Mouse (Mus musculus): ENCODE results near the gene Pttg1.

Pttg1 gene

GRCm38 (mm10) chr11:43425824-43426413, at the start of gene Pttg1:
Pttg1 (minus strand) TSS chr11:43426251.
- peak; percentile 72 for DNase-seq

DNA sequence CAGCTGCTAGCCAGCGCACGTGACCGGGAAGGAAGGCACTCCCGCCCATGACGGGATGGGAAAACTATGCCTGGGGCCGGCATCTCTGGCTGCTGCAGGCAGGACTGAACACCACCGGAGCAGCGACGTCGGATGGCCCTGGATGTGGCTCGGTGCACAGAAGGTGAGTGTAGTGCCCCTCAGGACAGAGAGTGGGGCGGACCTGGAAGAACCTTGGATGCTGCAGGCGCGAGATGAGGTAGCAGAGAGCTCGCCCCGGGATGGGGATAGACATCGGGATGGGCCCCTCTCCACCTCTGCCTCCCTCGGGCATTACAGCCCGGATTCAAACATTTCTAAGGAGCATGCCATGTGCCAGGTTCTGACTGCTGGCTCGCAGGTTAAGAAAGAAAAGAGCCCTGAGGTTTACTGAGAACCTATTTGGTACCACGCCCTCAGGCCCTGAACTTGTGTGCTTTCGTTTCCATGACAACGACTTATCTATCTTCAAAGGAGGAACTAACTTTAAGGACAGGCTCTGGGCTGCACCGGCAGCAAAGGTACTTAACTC, 48.2 kb upstream of the Pttg1 start, which contains the start of gene C1qtnf2:
Gene C1qtnf2, plus strand, starts transcription at position 52 of the 550 bp plus-strand sequence.
- no peak for DNase-seq

DNA sequence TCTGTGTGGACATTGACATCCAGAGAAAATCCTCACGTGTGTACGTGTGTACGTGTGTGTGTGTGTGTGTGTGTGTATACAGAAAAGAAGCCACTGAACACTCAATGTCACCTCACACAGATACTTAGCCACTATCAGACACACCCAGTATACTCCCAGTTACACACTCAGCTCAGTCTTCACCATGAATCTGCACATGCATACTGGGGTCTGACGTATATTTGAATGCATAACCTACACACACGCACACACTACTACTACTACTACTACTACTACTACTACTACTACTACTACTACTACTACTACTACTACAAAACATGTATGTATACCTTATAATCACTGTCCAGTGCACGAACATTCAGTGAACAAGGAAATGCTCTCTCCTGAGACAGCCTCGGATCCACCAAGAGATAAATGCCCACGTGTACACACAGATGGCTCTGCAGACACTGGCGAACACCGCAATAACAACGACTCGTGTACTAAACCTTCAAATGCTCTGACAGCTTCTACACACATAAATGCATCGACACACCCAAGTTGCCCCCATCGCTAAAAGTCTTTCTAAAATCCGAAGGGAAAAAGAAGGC, 47.7 kb upstream of the Pttg1 start:
- no peak for DNase-seq

GRCm38 (mm10) chr11:43473115-43473514, 47.1 kb upstream of the Pttg1 start:
- DNase-seq, result no peak

DNA sequence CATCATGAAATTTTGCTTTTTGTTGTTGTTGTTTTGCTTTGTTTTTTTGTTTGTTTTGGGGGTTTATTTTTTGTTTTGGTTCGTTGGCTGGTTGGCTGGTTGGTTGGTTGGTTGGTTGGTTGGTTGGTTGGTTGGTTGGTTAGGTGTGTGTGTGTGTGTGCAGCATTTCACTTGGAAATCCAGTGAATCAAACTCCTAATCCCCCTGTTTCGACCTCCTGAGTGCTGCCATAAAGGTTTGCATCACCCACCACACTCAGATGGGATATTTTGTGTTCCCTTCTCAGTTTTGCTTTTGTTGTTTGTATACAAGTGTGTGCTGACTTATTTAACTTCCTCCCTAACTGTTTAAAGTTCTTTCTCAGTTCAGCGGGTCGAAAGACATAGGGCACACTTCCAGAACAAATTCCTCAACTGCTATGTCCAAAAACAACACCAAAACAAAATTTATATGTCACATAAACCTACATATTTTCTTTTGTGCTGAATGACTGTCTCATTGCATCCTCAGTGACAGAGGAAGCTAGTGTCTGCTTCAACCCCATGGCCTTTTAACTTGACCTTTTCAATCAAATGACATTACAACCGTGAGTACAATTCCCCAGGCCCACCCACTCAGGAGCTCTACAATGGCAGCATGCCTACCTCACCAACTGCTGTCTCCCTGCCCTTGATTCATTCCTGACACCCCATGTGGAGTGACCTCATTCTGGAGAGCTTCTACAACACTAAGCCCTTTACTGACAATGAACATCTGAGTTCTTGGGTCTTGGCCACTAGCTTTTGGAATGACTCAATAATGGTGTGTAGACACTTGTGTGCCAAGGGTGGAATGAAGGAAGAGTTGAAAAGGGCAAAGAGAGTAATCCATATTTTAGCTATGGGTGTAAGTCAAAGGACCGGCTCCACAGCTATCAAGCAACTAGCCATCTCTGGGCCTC, 45.1 kb upstream of the Pttg1 start:
- no peak for DNase-seq

DNA sequence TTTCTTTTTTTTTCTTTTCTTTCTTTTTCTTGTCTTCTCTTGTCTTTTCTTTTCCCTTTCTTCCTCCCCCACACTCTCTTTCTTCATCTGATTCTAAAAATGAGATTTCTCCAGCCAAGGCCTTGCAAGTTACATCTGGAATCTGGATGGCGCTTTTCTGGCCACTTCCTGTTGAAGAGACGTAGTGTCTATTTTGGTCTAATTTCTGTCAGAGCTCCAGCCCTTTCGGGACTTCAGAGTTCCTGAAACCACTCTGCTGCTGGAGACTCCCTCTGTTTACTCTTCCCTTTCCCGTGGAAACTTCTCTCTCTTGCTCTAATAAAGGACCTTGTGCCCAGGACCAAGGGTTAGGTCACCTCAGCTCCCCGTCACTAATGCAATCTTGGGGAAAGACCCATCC, 44.1 kb upstream of the Pttg1 start:
- no peak for DNase-seq

DNA sequence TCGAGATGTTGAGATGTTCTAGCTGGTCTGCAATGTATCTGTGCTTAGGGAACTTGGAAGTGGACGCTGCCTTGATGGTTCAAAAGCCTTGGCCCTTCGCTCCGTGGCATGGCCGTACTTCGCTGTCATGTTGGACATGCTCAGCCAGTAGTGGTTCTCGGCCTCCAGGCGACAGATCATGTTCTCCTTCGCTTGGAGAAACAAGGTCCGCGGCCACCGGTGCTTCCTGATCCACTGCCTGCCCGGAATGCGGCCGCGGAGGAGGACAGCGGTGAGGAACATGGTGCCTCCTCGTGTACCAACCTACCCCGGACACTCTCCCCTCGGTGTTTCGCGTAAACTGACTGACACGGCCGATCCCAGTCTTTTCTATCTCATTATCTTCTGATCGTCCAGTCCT, 37.2 kb upstream of the Pttg1 start:
- DNase-seq, result no peak

DNA sequence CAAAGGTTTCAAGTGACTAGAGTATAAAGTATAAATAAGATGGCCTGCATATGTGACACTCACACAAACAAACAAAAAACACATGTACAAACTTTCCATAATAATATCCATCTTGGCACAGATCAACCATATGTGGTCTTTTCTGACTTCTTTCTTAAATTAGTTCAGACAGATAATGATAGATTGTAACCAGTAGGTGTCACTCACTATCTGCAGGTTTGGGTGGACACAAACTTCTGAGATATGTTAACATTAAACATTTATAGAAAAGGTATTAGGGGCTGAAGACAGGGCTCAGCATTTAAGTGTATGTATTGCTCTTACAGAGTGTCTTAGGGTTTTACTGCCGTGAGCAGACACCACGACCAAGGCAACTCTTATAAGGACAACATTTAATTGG, 26.2 kb upstream of the Pttg1 start:
- no peak for DNase-seq

DNA sequence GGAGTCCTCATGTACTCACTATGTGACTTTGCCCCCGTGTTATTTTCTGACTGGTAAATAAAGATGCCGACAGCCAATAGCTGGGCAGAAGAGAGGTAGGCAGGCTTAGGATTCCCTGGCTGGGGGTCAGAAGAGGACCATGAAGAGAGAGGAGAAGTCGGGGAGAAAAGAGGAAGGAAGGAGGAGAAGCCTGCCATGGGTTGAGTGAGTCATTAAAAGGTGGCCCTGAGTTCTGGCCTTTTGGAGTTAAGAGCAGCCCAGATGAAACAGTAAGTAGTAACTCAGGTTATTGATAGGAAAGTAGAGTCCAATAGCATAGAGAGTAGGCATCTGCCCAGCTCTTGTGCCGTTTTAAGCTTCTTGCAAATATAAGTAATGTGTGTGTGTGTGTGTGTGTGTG, 25.3 kb upstream of the Pttg1 start:
- DNase-seq, result no peak

GRCm38 (mm10) chr11:43449916-43450315, 23.9 kb upstream of the Pttg1 start:
- no peak for DNase-seq

DNA sequence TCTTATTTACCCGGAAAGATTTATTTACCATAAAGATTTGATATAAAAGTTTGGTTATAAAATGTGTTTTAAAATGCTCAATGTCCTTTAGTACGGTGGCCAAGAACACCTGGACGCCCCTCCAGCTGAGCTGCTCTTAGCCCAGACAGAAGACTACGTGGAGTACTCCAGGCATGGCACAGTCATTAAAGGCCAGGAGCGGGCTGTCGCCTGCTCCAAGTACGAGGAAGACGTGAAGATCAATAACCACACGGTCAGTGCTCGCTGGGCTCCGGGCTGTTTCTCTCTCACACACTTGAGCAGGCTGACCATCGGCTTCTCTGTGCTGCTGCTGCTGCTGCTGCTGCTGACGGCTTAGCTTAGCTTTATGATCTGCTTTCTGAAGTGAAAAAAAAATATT, 17.1 kb upstream of the Pttg1 start:
- no peak for DNase-seq

- DNase-seq, result no peak
Measured at GRCm38 (mm10) chr11:43441121-43441520, 15.1 kb upstream of the Pttg1 start.

DNA sequence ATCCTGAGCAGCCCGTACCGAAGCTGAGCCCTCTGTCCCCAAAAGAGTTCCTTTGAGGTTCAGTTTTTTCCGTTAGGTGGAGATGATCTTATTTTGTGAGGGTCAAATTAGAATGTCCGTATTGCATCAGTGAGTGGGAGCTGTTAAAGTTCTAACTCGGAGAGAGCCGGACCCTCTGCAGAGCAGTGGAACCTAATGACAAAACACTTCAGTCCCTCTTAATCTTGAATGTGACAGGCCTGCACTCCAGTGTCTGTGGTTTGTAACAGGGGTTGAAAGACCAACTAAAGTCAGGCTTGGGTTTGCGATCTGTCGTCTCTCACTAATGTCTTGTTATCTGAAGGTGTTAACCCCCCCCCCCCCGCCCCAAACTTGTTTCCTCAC, 8.0 kb upstream of the Pttg1 start:
- no peak for DNase-seq

DNA sequence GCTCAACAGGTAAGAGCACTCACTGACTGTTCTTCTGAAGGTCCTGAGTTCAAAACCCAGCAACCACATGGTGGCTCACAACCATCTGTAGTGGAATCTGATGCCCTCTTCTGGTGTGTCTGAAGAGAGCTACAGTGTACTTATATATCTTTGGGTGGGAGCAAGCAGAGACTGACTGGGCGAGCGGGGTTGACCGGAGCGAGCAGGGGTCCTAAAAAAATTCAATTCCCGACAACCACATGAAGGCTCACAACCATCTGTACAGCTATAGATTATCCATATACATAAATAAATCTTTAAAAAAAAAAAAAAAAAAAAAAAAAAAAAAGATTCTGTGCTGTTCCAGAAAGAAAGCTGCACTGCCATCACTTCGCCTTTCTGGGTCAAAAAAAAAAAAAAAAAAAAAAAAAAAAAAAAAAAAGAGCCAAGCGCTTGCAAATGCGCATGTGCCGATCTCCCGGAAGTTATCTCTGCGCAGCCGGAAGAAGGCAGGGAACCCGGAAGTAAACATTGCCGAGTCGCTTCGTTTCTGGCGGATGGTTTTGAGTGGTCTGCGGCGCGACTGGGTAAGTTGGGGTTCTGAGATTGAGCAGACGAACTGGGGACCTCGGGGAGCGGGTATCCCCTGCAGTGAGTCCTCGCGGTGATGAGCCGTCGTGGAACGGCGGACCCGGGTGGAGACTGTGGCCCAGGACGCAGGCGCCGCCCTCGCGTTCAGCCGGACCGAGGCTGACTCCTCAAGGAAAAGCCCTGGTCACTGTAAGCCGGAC, 7.4 kb upstream of the Pttg1 start, which contains the start of gene Slu7:
Gene Slu7, plus strand, starts transcription at position 491 of the 770 bp plus-strand sequence.
- peak; percentile 74 for DNase-seq

- DNase-seq, result no peak
Measured at GRCm38 (mm10) chr11:43426414-43426884, 398 bp upstream of the Pttg1 start.

DNA sequence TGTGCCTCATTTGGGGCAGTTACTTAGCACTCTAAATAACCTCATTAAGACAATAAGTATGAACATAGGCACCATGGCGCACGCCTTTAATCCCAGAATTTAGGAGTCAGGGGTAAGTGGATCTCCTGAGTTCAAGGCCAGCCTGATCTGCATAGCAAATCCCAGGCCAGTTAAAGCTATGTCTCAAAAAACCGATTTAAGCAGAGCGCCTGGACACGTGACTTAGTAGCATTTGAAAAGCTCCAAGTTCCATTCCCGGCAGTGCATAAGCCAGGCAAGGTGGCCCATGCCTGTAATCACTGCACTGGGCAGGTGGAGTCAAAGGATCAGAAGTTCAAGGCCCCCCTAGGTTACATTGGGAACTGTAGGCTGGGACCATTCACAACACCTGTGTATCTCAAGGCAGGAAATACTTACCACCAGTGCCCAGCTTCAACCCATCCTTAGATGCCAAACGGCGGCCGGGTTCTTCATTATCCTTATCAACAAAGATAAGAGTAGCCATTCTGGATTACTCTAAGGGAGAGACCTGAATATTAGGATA, 813 bp downstream of the Pttg1 start:
- no peak for DNase-seq

DNA sequence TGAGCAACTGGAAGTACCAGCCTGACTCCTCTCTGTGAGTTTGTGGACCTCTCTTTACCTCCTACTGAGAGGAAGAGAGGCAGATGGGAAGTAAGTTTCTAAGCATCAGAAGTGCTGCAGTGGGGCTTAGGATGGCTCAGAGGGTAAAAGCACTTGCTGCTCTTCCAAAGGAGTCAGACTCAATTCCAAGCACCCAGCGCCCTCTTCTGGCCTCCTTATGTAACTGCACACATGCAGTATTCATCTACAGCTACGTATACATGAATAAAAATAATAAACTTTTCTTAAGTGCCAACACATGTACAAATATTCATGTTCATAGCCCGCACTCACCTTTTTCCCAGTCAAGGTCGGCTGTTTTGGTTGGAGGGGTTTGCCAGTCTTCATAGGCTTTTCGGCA, 1.7 kb downstream of the Pttg1 start:
- DNase-seq, result no peak

DNA sequence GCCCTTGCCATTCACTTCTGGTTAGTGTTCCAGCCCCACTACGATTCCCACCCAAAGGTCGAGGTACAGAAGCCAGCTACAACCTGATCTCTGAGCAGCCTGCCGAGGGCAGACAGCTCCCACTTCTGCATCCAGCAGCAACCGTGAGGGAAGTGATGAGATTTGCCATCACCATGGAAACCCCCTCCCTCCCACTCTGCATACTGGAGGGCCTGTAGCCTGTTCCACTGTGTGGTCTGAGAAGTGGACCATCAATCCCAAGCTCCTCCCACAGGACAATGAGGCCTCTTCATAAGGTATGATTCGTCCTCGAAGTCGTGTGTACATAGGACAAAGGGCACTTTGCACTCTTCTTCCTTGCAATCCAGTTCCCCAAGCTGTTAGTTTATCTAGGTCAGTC, 8.8 kb downstream of the Pttg1 start:
- no peak for DNase-seq

GRCm38 (mm10) chr11:43412771-43413451, 13.1 kb downstream of the Pttg1 start:
- peak; percentile 58 for DNase-seq

GRCm38 (mm10) chr11:43411413-43411812, 14.6 kb downstream of the Pttg1 start:
- DNase-seq, result peak; percentile 47

DNA sequence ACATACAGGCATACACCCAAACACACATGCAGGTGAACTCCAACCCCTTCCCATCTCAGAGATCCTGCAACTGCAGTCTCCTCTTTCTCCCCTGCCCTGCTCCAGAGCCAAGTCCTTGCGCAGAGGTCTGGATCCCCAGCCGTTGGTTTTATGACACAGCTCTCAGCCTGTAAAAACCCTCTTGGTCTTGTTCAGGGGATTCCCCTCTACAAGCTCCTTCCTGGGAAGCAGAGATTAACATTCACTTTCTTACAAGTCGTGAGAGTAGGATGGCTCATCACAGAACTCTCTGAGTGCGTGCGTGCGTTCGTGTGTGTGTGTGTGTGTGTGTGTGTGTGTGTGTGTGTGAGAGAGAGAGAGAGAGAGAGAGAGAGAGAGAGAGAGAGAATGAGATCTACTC, 15.8 kb downstream of the Pttg1 start:
- no peak for DNase-seq

DNA sequence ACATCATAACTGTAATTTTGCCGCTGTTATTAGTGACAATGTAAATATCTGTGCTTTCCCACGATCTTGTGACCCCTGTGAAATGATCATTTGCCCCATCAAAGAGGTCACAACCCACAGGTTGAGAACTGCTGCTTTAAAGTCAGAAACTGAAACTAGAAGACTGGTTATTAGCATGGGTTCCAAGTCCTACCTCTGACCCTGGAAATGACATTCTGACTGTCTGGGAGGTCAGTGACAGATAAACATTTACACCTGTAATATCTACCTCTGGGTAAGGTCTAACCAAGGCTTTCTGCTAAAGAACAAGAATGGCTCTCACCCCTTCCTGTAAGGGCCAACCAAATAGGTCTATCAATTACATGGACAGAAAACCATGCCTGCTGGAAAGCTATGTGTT, 17.2 kb downstream of the Pttg1 start:
- DNase-seq, result no peak

Measured in cerebellum, adult 9-11 months (tissue).